Mouse (Mus musculus): ENCODE data around the gene Ccdc148. TPM values are rescaled to one million over a fixed set of nuclear protein-coding genes. Genes with fewer than 3 reads are reported as not detected.
A peak's percentile ranks its signal among the peaks of the same experiment; 100 is the strongest.

The Ccdc148 gene
- polyA plus RNA-seq, 1 experiment from 2014 or later: 3.7 TPM

DNA sequence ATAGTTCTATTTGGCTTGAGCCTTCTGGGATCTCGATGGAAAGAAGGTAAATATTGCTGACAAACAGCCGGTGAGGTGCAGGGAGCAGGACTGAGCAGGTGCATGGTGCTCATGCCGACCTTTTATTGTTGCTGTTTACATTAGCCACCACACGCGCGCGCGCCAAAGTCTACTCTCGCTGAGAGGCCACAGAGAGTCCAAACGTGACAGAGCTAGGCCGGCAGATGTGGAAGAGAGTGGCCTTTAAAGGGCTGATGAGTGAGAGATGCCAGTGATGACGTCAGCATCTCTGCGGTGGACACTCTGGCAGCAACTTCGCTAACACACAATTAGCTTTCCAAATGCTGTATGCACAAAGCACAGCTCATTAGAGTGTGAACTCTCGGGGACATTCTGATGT lies 366.0 kb downstream of the Ccdc148 start:
- Histone ChIP-seq H3K36me3 (ENCODE audit: control insufficient read depth, insufficient read depth, low read length) (no peaks in the 10 kb centered on the region), H3K27ac (ENCODE audit: low read depth, low read length) (no peak overlapping the region), H3K9me3 (ENCODE audit: control insufficient read depth, low read length) (no peaks in the 10 kb centered on the region), H3K9ac (replicated peaks; ENCODE audit: low read depth, low read length) (no peak overlapping the region), H3K27me3 (ENCODE audit: control insufficient read depth, insufficient read depth, low read length) (no peaks in the 10 kb centered on the region), H3K4me2 (ENCODE audit: low read depth, low read length) (no peak overlapping the region), H3K4me1 (ENCODE audit: control insufficient read depth, insufficient read depth, low read length) (no peaks in the 10 kb centered on the region), H3K4me3 (ENCODE audit: low read depth, low read length) (no peak overlapping the region)
- 83% methylated on average over 15 of the region's 15 CpGs for WGBS
- ATAC-seq (ENCODE audit: low read depth): no peak

DNA sequence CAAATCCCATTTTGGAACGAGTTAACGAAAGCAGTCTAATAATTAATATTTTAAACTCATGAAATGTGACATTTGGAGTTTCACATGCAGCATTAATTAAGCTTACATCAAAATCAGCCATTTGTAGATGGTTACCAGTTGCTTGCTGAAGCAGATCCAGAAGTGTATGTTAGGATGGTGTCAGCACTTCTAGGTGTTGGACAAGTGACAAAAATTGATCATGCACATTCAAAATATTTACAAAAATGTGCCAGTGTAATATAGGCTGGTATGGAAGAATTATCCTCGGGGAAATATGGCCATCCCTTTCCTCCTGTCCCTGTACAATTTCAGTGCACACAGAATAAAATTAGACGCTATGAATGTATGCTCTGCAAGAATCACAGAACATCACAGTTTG lies 370.1 kb downstream of the Ccdc148 start:
- Histone ChIP-seq H3K9me3 (ENCODE audit: control insufficient read depth, low read length) (no peaks in the 10 kb centered on the region), H3K4me3 (ENCODE audit: low read depth, low read length) (no peak overlapping the region), H3K4me2 (ENCODE audit: low read depth, low read length) (no peak overlapping the region), H3K9ac (replicated peaks; ENCODE audit: low read depth, low read length) (no peak overlapping the region), H3K27ac (ENCODE audit: low read depth, low read length) (no peak overlapping the region), H3K4me1 (ENCODE audit: control insufficient read depth, insufficient read depth, low read length) (no peaks in the 10 kb centered on the region), H3K36me3 (ENCODE audit: control insufficient read depth, insufficient read depth, low read length) (no peaks in the 10 kb centered on the region), H3K27me3 (ENCODE audit: control insufficient read depth, insufficient read depth, low read length) (no peaks in the 10 kb centered on the region)
- no peak for ATAC-seq (ENCODE audit: low read depth)
- WGBS: 91% methylated on average over 4 of the region's 4 CpGs

DNA sequence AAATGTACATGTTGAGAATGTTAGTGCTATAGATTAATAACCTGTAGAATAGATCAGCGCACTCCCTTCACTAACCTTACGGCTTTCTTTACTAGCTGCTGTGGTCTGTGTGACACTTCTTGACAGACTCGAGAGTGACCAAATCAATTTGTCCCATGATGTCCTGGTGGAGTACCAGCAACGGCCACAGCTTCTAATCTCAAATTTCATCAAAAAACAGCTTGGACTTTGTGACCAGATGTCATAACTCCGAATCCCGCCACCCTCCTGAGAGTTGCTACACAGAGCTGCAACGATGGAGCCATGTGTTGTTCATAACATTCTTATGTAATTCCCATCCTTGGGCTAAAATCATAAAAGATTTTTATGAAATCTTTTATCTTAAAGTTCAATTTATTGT lies 370.5 kb downstream of the Ccdc148 start:
- no peak overlapping the region for H3K4me3 ChIP-seq (ENCODE audit: low read depth, low read length)
- H3K9me3 ChIP-seq (ENCODE audit: control insufficient read depth, low read length): no peaks in the 10 kb centered on the region
- H3K4me2 ChIP-seq (ENCODE audit: low read depth, low read length): no peak overlapping the region
- no peaks in the 10 kb centered on the region for H3K36me3 ChIP-seq (ENCODE audit: control insufficient read depth, insufficient read depth, low read length)
- WGBS: 89% methylated on average over 7 of the region's 7 CpGs
- H3K27me3 ChIP-seq (ENCODE audit: control insufficient read depth, insufficient read depth, low read length): no peaks in the 10 kb centered on the region
- no peak overlapping the region for H3K9ac ChIP-seq (replicated peaks; ENCODE audit: low read depth, low read length)
- H3K4me1 ChIP-seq (ENCODE audit: control insufficient read depth, insufficient read depth, low read length): no peaks in the 10 kb centered on the region
- no peak for ATAC-seq (ENCODE audit: low read depth)
- H3K27ac ChIP-seq (ENCODE audit: low read depth, low read length): no peak overlapping the region

DNA sequence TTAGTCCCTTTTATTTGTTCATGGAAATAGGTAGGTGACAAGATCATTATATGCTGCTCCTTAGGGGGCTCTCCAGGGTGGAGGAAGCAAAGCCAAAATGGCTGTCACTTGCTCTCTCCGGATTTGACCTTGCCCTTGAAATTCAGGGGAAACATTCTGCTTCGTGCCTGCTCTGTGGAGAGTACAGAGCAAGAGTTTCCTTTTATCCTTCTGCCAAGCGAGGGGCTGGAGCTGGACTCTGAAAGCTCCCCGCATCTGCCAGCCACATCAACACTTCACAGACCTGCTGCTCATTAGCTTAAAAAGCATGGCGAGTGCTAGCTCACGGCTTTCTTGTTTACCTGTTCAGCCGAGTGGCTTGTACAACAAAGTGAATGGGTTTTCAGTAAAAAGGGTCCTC lies 373.1 kb downstream of the Ccdc148 start:
- no peak overlapping the region for H3K27ac ChIP-seq (ENCODE audit: low read depth, low read length)
- ATAC-seq (ENCODE audit: low read depth): no peak
- H3K36me3 ChIP-seq (ENCODE audit: control insufficient read depth, insufficient read depth, low read length): no peaks in the 10 kb centered on the region
- no peaks in the 10 kb centered on the region for H3K9me3 ChIP-seq (ENCODE audit: control insufficient read depth, low read length)
- H3K4me2 ChIP-seq (ENCODE audit: low read depth, low read length): no peak overlapping the region
- H3K4me3 ChIP-seq (ENCODE audit: low read depth, low read length): no peak overlapping the region
- H3K9ac ChIP-seq (replicated peaks; ENCODE audit: low read depth, low read length): no peak overlapping the region
- H3K4me1 ChIP-seq (ENCODE audit: control insufficient read depth, insufficient read depth, low read length): no peaks in the 10 kb centered on the region
- 62% methylated on average over 7 of the region's 7 CpGs for WGBS
- no peaks in the 10 kb centered on the region for H3K27me3 ChIP-seq (ENCODE audit: control insufficient read depth, insufficient read depth, low read length)

DNA sequence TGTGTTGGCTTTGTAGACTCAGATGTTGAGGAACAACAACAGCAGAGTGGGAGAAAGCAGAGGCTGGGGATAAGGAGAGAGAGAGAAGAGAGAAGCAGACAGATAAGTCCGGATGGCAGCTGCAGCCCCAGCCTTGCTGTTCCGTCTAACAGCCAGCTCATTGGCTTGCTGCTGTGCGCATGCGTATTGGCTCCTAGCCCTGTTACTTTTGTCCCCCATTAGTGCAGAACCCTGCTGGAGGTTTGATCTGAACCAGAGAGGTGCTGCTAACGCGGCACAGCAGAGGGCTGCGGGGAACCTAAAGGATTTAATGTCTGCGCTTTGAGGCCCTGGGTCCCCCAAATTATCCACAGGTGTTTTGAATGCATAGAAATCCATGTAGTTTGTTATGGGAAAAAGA lies 373.8 kb downstream of the Ccdc148 start:
- H3K4me3 ChIP-seq (ENCODE audit: low read depth, low read length): no peak overlapping the region
- 64% methylated on average over 8 of the region's 8 CpGs for WGBS
- H3K9me3 ChIP-seq (ENCODE audit: control insufficient read depth, low read length): no peaks in the 10 kb centered on the region
- H3K36me3 ChIP-seq (ENCODE audit: control insufficient read depth, insufficient read depth, low read length): no peaks in the 10 kb centered on the region
- no peak overlapping the region for H3K4me2 ChIP-seq (ENCODE audit: low read depth, low read length)
- no peak overlapping the region for H3K27ac ChIP-seq (ENCODE audit: low read depth, low read length)
- no peak for ATAC-seq (ENCODE audit: low read depth)
- H3K27me3 ChIP-seq (ENCODE audit: control insufficient read depth, insufficient read depth, low read length): no peaks in the 10 kb centered on the region
- no peaks in the 10 kb centered on the region for H3K4me1 ChIP-seq (ENCODE audit: control insufficient read depth, insufficient read depth, low read length)
- no peak overlapping the region for H3K9ac ChIP-seq (replicated peaks; ENCODE audit: low read depth, low read length)

DNA sequence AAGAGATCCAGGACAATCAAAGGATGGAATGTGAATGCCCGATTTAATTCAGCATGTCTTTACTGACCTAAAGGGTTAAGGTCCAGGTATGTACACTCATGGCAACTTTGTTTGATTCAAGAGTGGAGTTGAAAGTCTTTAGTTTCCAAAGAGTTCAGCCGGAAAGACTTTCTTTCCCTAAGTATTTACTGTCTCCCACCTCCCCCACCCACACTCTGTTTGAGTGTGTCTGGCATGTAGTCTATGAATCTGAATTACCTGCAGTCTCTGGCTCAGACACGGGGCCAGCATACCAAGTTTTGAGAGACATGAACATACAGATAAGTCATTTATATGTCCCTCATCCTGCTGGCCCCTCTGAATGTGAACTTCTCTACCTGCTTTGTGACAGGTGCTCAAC lies 374.3 kb downstream of the Ccdc148 start:
- H3K4me3 ChIP-seq (ENCODE audit: low read depth, low read length): no peak overlapping the region
- no peak overlapping the region for H3K27ac ChIP-seq (ENCODE audit: low read depth, low read length)
- H3K9ac ChIP-seq (replicated peaks; ENCODE audit: low read depth, low read length): no peak overlapping the region
- no peak for ATAC-seq (ENCODE audit: low read depth)
- no peaks in the 10 kb centered on the region for H3K9me3 ChIP-seq (ENCODE audit: control insufficient read depth, low read length)
- WGBS: 84% methylated on average over 3 of the region's 3 CpGs
- no peak overlapping the region for H3K4me2 ChIP-seq (ENCODE audit: low read depth, low read length)
- H3K4me1 ChIP-seq (ENCODE audit: control insufficient read depth, insufficient read depth, low read length): no peaks in the 10 kb centered on the region
- no peaks in the 10 kb centered on the region for H3K36me3 ChIP-seq (ENCODE audit: control insufficient read depth, insufficient read depth, low read length)
- no peaks in the 10 kb centered on the region for H3K27me3 ChIP-seq (ENCODE audit: control insufficient read depth, insufficient read depth, low read length)

DNA sequence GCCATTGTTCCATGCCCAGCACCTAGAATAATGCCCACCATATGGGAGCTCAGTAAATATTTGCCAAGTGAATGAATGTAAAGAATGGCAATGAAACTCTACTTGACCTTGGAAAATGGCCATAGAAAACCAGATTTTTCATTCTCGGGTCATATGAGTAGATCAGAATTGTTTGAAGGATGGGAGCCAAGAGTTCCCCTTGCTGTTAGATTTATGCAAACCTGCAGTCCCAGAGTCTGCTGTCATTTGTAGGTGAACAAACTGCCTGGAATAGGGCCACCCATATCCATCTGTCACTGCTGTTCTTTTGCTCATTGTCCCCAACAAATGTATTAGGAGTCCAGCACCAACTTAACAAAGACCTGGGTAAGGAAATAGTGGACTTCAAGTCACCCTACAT lies 377.0 kb downstream of the Ccdc148 start:
- Histone ChIP-seq H3K27ac (ENCODE audit: low read depth, low read length) (no peak overlapping the region), H3K9ac (replicated peaks; ENCODE audit: low read depth, low read length) (no peak overlapping the region), H3K36me3 (ENCODE audit: control insufficient read depth, insufficient read depth, low read length) (no peaks in the 10 kb centered on the region), H3K9me3 (ENCODE audit: control insufficient read depth, low read length) (no peaks in the 10 kb centered on the region), H3K4me1 (ENCODE audit: control insufficient read depth, insufficient read depth, low read length) (no peaks in the 10 kb centered on the region), H3K27me3 (ENCODE audit: control insufficient read depth, insufficient read depth, low read length) (no peaks in the 10 kb centered on the region), H3K4me2 (ENCODE audit: low read depth, low read length) (no peak overlapping the region), H3K4me3 (ENCODE audit: low read depth, low read length) (no peak overlapping the region)
- no peak for ATAC-seq (ENCODE audit: low read depth)
- WGBS: 64% methylated on average over 1 of the region's 1 CpGs

DNA sequence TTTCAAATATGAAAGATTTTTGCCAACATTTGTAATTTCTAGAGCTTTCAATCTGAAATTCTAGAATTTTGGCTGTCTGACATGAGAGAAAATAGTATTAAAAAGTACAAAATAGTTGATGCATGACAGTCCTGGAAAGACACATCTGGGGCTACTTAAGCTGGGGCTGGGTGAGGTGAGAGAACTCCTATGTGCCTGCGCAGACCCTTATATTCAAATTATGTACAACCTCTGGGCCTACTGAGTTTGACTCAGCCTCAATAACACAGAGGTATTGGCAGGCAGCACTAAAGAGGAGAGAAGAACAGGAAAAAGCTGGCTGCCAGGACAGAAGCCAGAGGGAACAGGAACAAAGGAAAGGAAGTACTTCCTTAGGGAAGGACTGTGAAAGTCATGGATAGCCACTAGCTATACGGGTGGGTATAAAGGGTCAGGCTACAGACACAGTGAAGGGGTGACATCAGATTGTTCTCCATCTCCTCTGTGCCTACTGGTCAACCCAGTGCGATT lies 381.4 kb downstream of the Ccdc148 start:
- no peak for ATAC-seq (ENCODE audit: low read depth)
- Histone ChIP-seq H3K4me3 (ENCODE audit: low read depth, low read length) (no peak overlapping the region), H3K9me3 (ENCODE audit: control insufficient read depth, low read length) (no peaks in the 10 kb centered on the region), H3K36me3 (ENCODE audit: control insufficient read depth, insufficient read depth, low read length) (no peaks in the 10 kb centered on the region), H3K4me1 (ENCODE audit: control insufficient read depth, insufficient read depth, low read length) (no peaks in the 10 kb centered on the region), H3K4me2 (ENCODE audit: low read depth, low read length) (no peak overlapping the region), H3K27me3 (ENCODE audit: control insufficient read depth, insufficient read depth, low read length) (no peaks in the 10 kb centered on the region), H3K27ac (ENCODE audit: low read depth, low read length) (no peak overlapping the region), H3K9ac (replicated peaks; ENCODE audit: low read depth, low read length) (no peak overlapping the region)
- 93% methylated on average over 3 of the region's 3 CpGs for WGBS

DNA sequence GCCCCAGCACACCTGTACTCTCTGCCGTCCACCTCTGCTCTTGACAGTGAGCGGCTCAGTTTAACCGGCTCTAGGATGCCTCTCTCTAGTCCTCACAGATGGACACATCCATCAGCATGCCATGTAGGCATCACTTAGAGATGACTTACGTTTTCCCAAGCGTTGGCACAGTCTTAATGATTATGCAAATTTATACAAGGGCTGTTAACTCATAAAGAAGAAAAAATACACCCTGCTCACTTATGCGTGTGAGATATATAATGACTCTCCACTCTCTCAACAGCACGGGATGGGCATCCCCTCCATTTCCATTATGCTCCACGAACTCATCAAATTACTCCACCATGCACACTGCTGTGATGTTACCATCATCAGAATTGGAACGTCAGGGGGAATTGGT lies 386.6 kb downstream of the Ccdc148 start:
- 47% methylated on average over 9 of the region's 9 CpGs for WGBS
- Histone ChIP-seq H3K4me3 (ENCODE audit: low read depth, low read length) (no peak overlapping the region), H3K9me3 (ENCODE audit: control insufficient read depth, low read length) (no peaks in the 10 kb centered on the region), H3K4me1 (ENCODE audit: control insufficient read depth, insufficient read depth, low read length) (no peaks in the 10 kb centered on the region), H3K4me2 (ENCODE audit: low read depth, low read length) (no peak overlapping the region), H3K27ac (ENCODE audit: low read depth, low read length) (no peak overlapping the region), H3K9ac (replicated peaks; ENCODE audit: low read depth, low read length) (no peak overlapping the region), H3K36me3 (ENCODE audit: control insufficient read depth, insufficient read depth, low read length) (no peaks in the 10 kb centered on the region), H3K27me3 (ENCODE audit: control insufficient read depth, insufficient read depth, low read length) (no peaks in the 10 kb centered on the region)
- ATAC-seq (ENCODE audit: low read depth): peak; percentile 89; the same call in 1 of the 2 replicates
